Mouse (Mus musculus) right cerebral cortex, adult 2 months (tissue): ENCODE data around the gene Tagln2.
A peak's percentile ranks its signal among the peaks of the same experiment; 100 is the strongest.

Source experiments
- DNase-seq, 2 experiments: peaks; one replicate each; pipeline ENCODE4 v3.0.0; 2021 to 2022; ENCODE audit warnings: low spot score in 2 of 2

Tagln2 gene

GRCm38 (mm10) chr1:172503111-172503997 lies 3.5 kb downstream of the Tagln2 start:
- DNase-seq, result no peak

GRCm38 (mm10) chr1:172504756-172505155 lies 4.9 kb downstream of the Tagln2 start:
- no peak for DNase-seq

GRCm38 (mm10) chr1:172507001-172507400 lies 7.2 kb downstream of the Tagln2 start:
- DNase-seq, result no peak

- DNase-seq, result no peak
Measured at GRCm38 (mm10) chr1:172507701-172508100, 7.9 kb downstream of the Tagln2 start.

- DNase-seq, result no peak
Measured at GRCm38 (mm10) chr1:172508172-172508571, 8.3 kb downstream of the Tagln2 start.

GRCm38 (mm10) chr1:172509235-172509634 lies 9.4 kb downstream of the Tagln2 start:
- no peak for DNase-seq

- DNase-seq, result no peak
Measured at GRCm38 (mm10) chr1:172509983-172510382, 10.1 kb downstream of the Tagln2 start.

- no peak for DNase-seq
Measured at GRCm38 (mm10) chr1:172510421-172510972, 10.7 kb downstream of the Tagln2 start.

GRCm38 (mm10) chr1:172512962-172513361 lies 13.1 kb downstream of the Tagln2 start:
- no peak for DNase-seq

GRCm38 (mm10) chr1:172513525-172514212 lies 13.8 kb downstream of the Tagln2 start:
- DNase-seq, result no peak

GRCm38 (mm10) chr1:172514213-172514529 lies 14.3 kb downstream of the Tagln2 start:
- DNase-seq, result no peak

- no peak for DNase-seq
Measured at GRCm38 (mm10) chr1:172514551-172515268, 14.9 kb downstream of the Tagln2 start.

GRCm38 (mm10) chr1:172515396-172515795 lies 15.5 kb downstream of the Tagln2 start:
- DNase-seq, result no peak

GRCm38 (mm10) chr1:172518013-172518412 lies 18.2 kb downstream of the Tagln2 start:
- DNase-seq, result no peak

- no peak for DNase-seq
Measured at GRCm38 (mm10) chr1:172519644-172520043, 19.8 kb downstream of the Tagln2 start.

GRCm38 (mm10) chr1:172520576-172521440 lies 21.0 kb downstream of the Tagln2 start, which contains the start of gene Cfap45:
TSS of gene Cfap45 (plus strand) at chr1:172520801.
- peak; percentile 75 to 78 for DNase-seq

GRCm38 (mm10) chr1:172522524-172522923 lies 22.7 kb downstream of the Tagln2 start:
- no peak for DNase-seq

GRCm38 (mm10) chr1:172523699-172524101 lies 23.9 kb downstream of the Tagln2 start:
- DNase-seq, result no peak

- no peak for DNase-seq
Measured at GRCm38 (mm10) chr1:172525027-172525764, 25.3 kb downstream of the Tagln2 start.

GRCm38 (mm10) chr1:172525971-172526370 lies 26.1 kb downstream of the Tagln2 start:
- no peak for DNase-seq
